ENCODE assay signal across 8 mouse cellular contexts in the genomic region with DNA sequence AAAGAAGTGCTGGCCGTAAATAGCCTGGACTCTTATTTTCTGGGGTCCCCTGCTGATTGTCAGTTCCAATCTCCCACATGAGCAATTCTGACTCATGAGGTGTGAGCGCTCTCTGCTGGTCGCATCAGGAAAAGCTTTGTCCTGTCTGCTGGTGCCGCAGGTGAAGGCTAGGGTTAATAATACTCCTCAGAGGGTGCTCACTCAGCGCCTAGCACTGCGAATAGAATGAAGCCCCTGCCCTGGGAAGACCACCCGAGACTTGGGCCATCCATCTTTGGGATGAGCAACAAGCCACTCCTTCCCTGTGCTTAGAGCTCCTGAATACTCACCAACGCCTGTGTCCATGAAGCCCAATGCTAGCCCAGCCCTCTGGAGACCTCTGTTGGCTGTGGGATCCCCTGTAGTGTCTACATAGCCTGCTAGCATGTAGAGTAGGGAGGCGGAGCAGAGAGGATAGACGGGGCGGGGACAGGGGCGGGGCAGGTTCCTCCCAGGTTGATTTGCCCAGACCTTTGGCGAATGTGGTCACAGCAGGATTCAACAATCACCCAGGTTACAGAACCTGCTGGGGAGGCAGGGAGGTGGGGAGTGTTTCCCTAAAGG. TPM values are rescaled to one million over a fixed set of nuclear protein-coding genes. Genes with fewer than 3 reads are reported as not detected.
DNase-seq lines count a peak whose midpoint lies in the region; ATAC-seq lines count a peak whose summit lies in the region.

No protein-coding gene starts in this region.

- H3K9ac ChIP-seq in limb, embryonic 12.5 days (replicated peaks): 0 out of 2 replicates have a peak overlapping the region, but pooled peaks have one; percentile 1
- H3K9ac ChIP-seq in midbrain, embryonic 14.5 days (replicated peaks; ENCODE audit: low read length): no peak overlapping the region
- no peak overlapping the region for H3K9ac ChIP-seq in stomach, embryonic 14.5 days (replicated peaks; ENCODE audit: low read depth, low read length)

- no peak overlapping the region for H3K4me2 ChIP-seq in limb, embryonic 12.5 days
- no peak overlapping the region for H3K4me2 ChIP-seq in midbrain, embryonic 14.5 days (ENCODE audit: low read length)
- H3K4me2 ChIP-seq in stomach, embryonic 14.5 days (replicated peaks; ENCODE audit: low read depth, low read length): no peak overlapping the region

- H3K36me3 ChIP-seq in limb, embryonic 12.5 days: peaks cover 26% of the 10 kb centered on the region
- peaks cover 56% of the 10 kb centered on the region for H3K36me3 ChIP-seq in midbrain, embryonic 14.5 days (ENCODE audit: control insufficient read depth, insufficient read depth, low read length)
- H3K36me3 ChIP-seq in stomach, embryonic 14.5 days (ENCODE audit: control insufficient read depth, insufficient read depth, low read length): peaks cover 3% of the 10 kb centered on the region

- no peak for ATAC-seq in limb, embryonic 12.5 days (ENCODE audit: insufficient number of reproducible peaks, insufficient read depth, low FRiP score, low TSS enrichment, low read depth)
- peak; percentile 62 for ATAC-seq in midbrain, embryonic 14.5 days (ENCODE audit: low FRiP score, low TSS enrichment)
- ATAC-seq in stomach, embryonic 14.5 days (ENCODE audit: insufficient number of reproducible peaks, insufficient read depth, low FRiP score, low read depth): peak; percentile 76; the same call in 1 of the 2 replicates

- H3K27me3 ChIP-seq in limb, embryonic 12.5 days: no peaks in the 10 kb centered on the region
- no peaks in the 10 kb centered on the region for H3K27me3 ChIP-seq in midbrain, embryonic 14.5 days (ENCODE audit: control insufficient read depth, insufficient read depth, low read length)
- H3K27me3 ChIP-seq in stomach, embryonic 14.5 days (ENCODE audit: control insufficient read depth, insufficient read depth, low read length): no peaks in the 10 kb centered on the region

- H3K4me1 ChIP-seq in limb, embryonic 12.5 days (replicated peaks): peaks cover 18% of the 10 kb centered on the region
- H3K4me1 ChIP-seq in midbrain, embryonic 14.5 days (ENCODE audit: control insufficient read depth, insufficient read depth, low read length): 0 out of 2 replicates have a peak, but pooled peaks cover 3% of the 10 kb centered on the region
- 0 out of 2 replicates have a peak, but pooled peaks cover 1% of the 10 kb centered on the region for H3K4me1 ChIP-seq in stomach, embryonic 14.5 days (ENCODE audit: control insufficient read depth, insufficient read depth, low read length)

- H3K4me3 ChIP-seq in limb, embryonic 12.5 days (replicated peaks): no peak overlapping the region
- H3K4me3 ChIP-seq in midbrain, embryonic 14.5 days (replicated peaks; ENCODE audit: low read depth, low read length): no peak overlapping the region
- H3K4me3 ChIP-seq in stomach, embryonic 14.5 days (ENCODE audit: low read depth, low read length): no peak overlapping the region

- 0 out of 2 replicates have a peak, but pooled peaks cover 3% of the 10 kb centered on the region for H3K9me3 ChIP-seq in limb, embryonic 12.5 days
- H3K9me3 ChIP-seq in midbrain, embryonic 14.5 days (ENCODE audit: control insufficient read depth, low read length): no peaks in the 10 kb centered on the region
- peaks cover 3% of the 10 kb centered on the region; the same call in 1 of the 2 replicates for H3K9me3 ChIP-seq in stomach, embryonic 14.5 days (ENCODE audit: control insufficient read depth, low read depth, low read length)

- 4% methylated on average over 13 of the region's 13 CpGs for WGBS in limb, embryonic 12.5 days
- 3% methylated on average over 13 of the region's 13 CpGs for WGBS in midbrain, embryonic 14.5 days
- 4% methylated on average over 13 of the region's 13 CpGs for WGBS in stomach, embryonic 14.5 days

- DNase-seq in right cerebral cortex, adult 18-20 months: peak; percentile 70
- DNase-seq in right cerebral cortex, postnatal 36 days (ENCODE audit: low spot score in 2 of 2): no peak
- DNase-seq in cerebellum, adult 9-11 months: peak; percentile 81
- DNase-seq in frontal cortex, postnatal 14 days (ENCODE audit: low spot score in 2 of 2): peak; percentile 60 to 72
- DNase-seq in induced T-regulatory cell, adult 2 months (ENCODE audit: low read depth): peak; percentile 88
- peak; percentile 85 for DNase-seq in midbrain, embryonic 14.5 days

- H3K27ac ChIP-seq in limb, embryonic 12.5 days: no peak overlapping the region
- 0 out of 2 replicates have a peak overlapping the region, but pooled peaks have one; percentile 20 for H3K27ac ChIP-seq in midbrain, embryonic 14.5 days (replicated peaks; ENCODE audit: low read depth, low read length)
- peak overlapping the region; percentile 52; the same call in 1 of the 2 replicates for H3K27ac ChIP-seq in stomach, embryonic 14.5 days (ENCODE audit: low read length)

RNA-seq across cellular contexts. Expression of a gene that starts 17.3 kb away (rescaled TPM):
- polyA plus RNA-seq in limb, embryonic 12.5 days (2016; fragmentation: Nextera tagmentation; extraction: Ambion mirVana): 4.4 and 5.7 TPM in 2 replicates
- 9.8 and 10.3 TPM in 2 replicates for polyA plus RNA-seq in midbrain, embryonic 14.5 days (2014; fragmentation: Nextera tagmentation; extraction: Ambion mirVana)
- polyA plus RNA-seq in stomach, embryonic 14.5 days (2014; fragmentation: Nextera tagmentation; extraction: Ambion mirVana): 4.3 and 5.3 TPM in 2 replicates

RNA-seq across cellular contexts. Expression of a gene that starts 48.8 kb away (rescaled TPM):
- polyA plus RNA-seq in limb, embryonic 12.5 days (2016; fragmentation: Nextera tagmentation; extraction: Ambion mirVana): 5.2 and 5.9 TPM in 2 replicates
- polyA plus RNA-seq in midbrain, embryonic 14.5 days (2014; fragmentation: Nextera tagmentation; extraction: Ambion mirVana): 24.3 and 25.7 TPM in 2 replicates
- 6.9 and 8.7 TPM in 2 replicates for polyA plus RNA-seq in stomach, embryonic 14.5 days (2014; fragmentation: Nextera tagmentation; extraction: Ambion mirVana)

RNA-seq across cellular contexts. Expression of a gene that starts 49.9 kb away (rescaled TPM):
- 45.2 and 46.5 TPM in 2 replicates for polyA plus RNA-seq in limb, embryonic 12.5 days (2016; fragmentation: Nextera tagmentation; extraction: Ambion mirVana)
- 25.6 and 31.0 TPM in 2 replicates for polyA plus RNA-seq in midbrain, embryonic 14.5 days (2014; fragmentation: Nextera tagmentation; extraction: Ambion mirVana)
- polyA plus RNA-seq in stomach, embryonic 14.5 days (2014; fragmentation: Nextera tagmentation; extraction: Ambion mirVana): 50.5 and 56.6 TPM in 2 replicates

Comparison
In these comparisons a context has a peak if more than half of its experiments do, and no peak if none do; other contexts are left out.
1. DNase-seq: peak in right cerebral cortex, adult 18-20 months (single experiment), cerebellum, adult 9-11 months (single experiment), frontal cortex, postnatal 14 days (2 of 2), induced T-regulatory cell, adult 2 months (single experiment) and midbrain, embryonic 14.5 days (single experiment); none in right cerebral cortex, postnatal 36 days (0 of 2).